34 mouse cellular contexts compared by ENCODE assay signal in genomic region chr11:109703845-109704244, GRCm38 (mm10). TPM values are rescaled to one million over a fixed set of nuclear protein-coding genes. Genes with fewer than 3 reads are reported as not detected.
DNase-seq lines count a peak whose midpoint lies in the region; ATAC-seq and TF ChIP-seq lines count a peak whose summit lies in the region.
"Had no signal": no experiment of that assay in that cellular context is flagged by ENCODE, and none has a peak within 500 bp of the region (broad histone marks: within the 10 kb centered on the region; RNA-seq: fewer than 3 reads in every experiment).

No protein-coding gene starts in this region.

- peak; percentile 18 for DNase-seq in kidney, adult 9 months
- no peak for DNase-seq in kidney, adult 8-10 months
- DNase-seq in liver, adult 2 months (ENCODE audit: extremely low read depth, low read depth, low spot score): no peak
- no peak for DNase-seq in liver
- DNase-seq in Muller cell, postnatal 12 days (ENCODE audit: inconsistent ontology term): peak; percentile 15
- DNase-seq: adrenal gland, postnatal 10 days; B cell, adult 2 months; cerebellum, adult 11-12 months; cerebellum, adult 9-11 months; gastrocnemius, adult 2 months; gastrocnemius, postnatal 36 days; heart, postnatal 10 days; liver, embryonic 13.5 days; lung, adult 2 months; lung, postnatal 14 days; right cerebral cortex, adult 18-20 months; spleen, adult 18-20 months; thymus, postnatal 14 days had no signal

- no peaks in the 10 kb centered on the region for H3K9me3 ChIP-seq in embryonic facial prominence, embryonic 15.5 days (replicated peaks)
- H3K9me3 ChIP-seq: forebrain, embryonic 15.5 days; heart, embryonic 13.5 days; limb, embryonic 12.5 days; liver, embryonic 13.5 days; midbrain, embryonic 10.5 days; neural tube, embryonic 12.5 days had no signal

- TF ChIP-seq CTCF in liver, adult 2 months (IDR thresholded peaks at IDR 0.05; ENCODE audit: low read depth, low read length): no peak

- H3K9ac ChIP-seq in liver, adult 2 months (ENCODE audit: low read depth, low read length): no peak overlapping the region
- H3K9ac ChIP-seq in embryonic facial prominence, embryonic 15.5 days: no peak overlapping the region
- H3K9ac ChIP-seq: forebrain, embryonic 15.5 days; heart, embryonic 13.5 days; hindbrain, embryonic 14.5 days; limb, embryonic 12.5 days; liver, embryonic 13.5 days; neural tube, embryonic 12.5 days had no signal

- no peak overlapping the region for H3K4me2 ChIP-seq in embryonic facial prominence, embryonic 15.5 days (replicated peaks)
- H3K4me2 ChIP-seq: forebrain, embryonic 15.5 days; heart, embryonic 13.5 days; hindbrain, embryonic 14.5 days; limb, embryonic 12.5 days; liver, embryonic 13.5 days; neural tube, embryonic 12.5 days had no signal

- no peak for ATAC-seq in embryonic facial prominence, embryonic 15.5 days (ENCODE audit: insufficient number of reproducible peaks, low FRiP score, low TSS enrichment, low read depth)
- ATAC-seq in cerebellum, adult (ENCODE audit: insufficient number of reproducible peaks, low FRiP score, low TSS enrichment): no peak
- ATAC-seq: forebrain, embryonic 15.5 days; intestine, postnatal 0 days had no signal

- H3K4me1 ChIP-seq in liver, adult 2 months (ENCODE audit: control insufficient read depth, insufficient read depth, low read length): peaks cover 39% of the 10 kb centered on the region
- H3K4me1 ChIP-seq in embryonic facial prominence, embryonic 15.5 days: peaks cover 6% of the 10 kb centered on the region
- H3K4me1 ChIP-seq: neural tube, embryonic 12.5 days had no signal

- H3K27me3 ChIP-seq in liver, adult 2 months (ENCODE audit: control insufficient read depth, insufficient read depth, low read length): no peaks in the 10 kb centered on the region
- H3K27me3 ChIP-seq in embryonic facial prominence, embryonic 15.5 days: no peaks in the 10 kb centered on the region
- H3K27me3 ChIP-seq: forebrain, embryonic 15.5 days; heart, embryonic 13.5 days; limb, embryonic 12.5 days; liver, embryonic 13.5 days; neural tube, embryonic 12.5 days; Patski had no signal

- no peaks in the 10 kb centered on the region for H3K36me3 ChIP-seq in liver, adult 2 months (ENCODE audit: control insufficient read depth, insufficient read depth, low read length)
- no peaks in the 10 kb centered on the region for H3K36me3 ChIP-seq in embryonic facial prominence, embryonic 15.5 days
- H3K36me3 ChIP-seq: forebrain, embryonic 15.5 days; G1E; heart, embryonic 13.5 days; limb, embryonic 12.5 days; liver, embryonic 13.5 days; midbrain, embryonic 10.5 days; neural tube, embryonic 12.5 days had no signal

- peaks cover 18% of the 10 kb centered on the region; the same call in 1 of the 2 replicates for H3K79me2 ChIP-seq in liver, adult 2 months (ENCODE audit: control insufficient read depth, insufficient read depth, low read length)

- peak overlapping the region; percentile 78 for H3K27ac ChIP-seq in liver, adult 2 months (replicated peaks; ENCODE audit: insufficient read depth, low read depth, low read length)
- H3K27ac ChIP-seq in embryonic facial prominence, embryonic 15.5 days (replicated peaks): 0 out of 2 replicates have a peak overlapping the region, but pooled peaks have one; percentile 18
- H3K27ac ChIP-seq: forebrain, embryonic 15.5 days; gastrocnemius, adult 2 months; heart, embryonic 13.5 days; hindbrain, embryonic 14.5 days; left cerebral cortex, adult 2 months; limb, embryonic 12.5 days; midbrain, embryonic 10.5 days; neural tube, embryonic 12.5 days had no signal

- H3K4me3 ChIP-seq in liver, adult 2 months (ENCODE audit: insufficient read depth, low read depth, low read length): no peak overlapping the region
- H3K4me3 ChIP-seq in embryonic facial prominence, embryonic 15.5 days (replicated peaks): no peak overlapping the region
- H3K4me3 ChIP-seq: forebrain, embryonic 15.5 days; gastrocnemius, adult 2 months; heart, embryonic 13.5 days; left cerebral cortex, adult 2 months; limb, embryonic 12.5 days; liver, embryonic 13.5 days; midbrain, embryonic 10.5 days; myocyte; neural tube, embryonic 12.5 days had no signal

- 67% methylated on average over 9 of the region's 9 CpGs for WGBS in liver, adult 2 months
- WGBS in embryonic facial prominence, embryonic 15.5 days: 60% methylated on average over 9 of the region's 9 CpGs

- no peak for TF ChIP-seq POLR2A in liver, adult 2 months (IDR thresholded peaks at IDR 0.05; ENCODE audit: extremely low read depth, insufficient read depth, low read length)

RNA-seq across cellular contexts. Expression of gene Fam20a, which starts 18.2 kb away (rescaled TPM):
- total RNA-seq in liver, adult 2 months (2014; rRNA removed): 6.9 and 13.2 TPM in 2 replicates
- 30.6 and 34.8 TPM in 2 replicates for polyA plus RNA-seq in liver, adult 2 months (2012; rRNA removed)
- polyA plus RNA-seq in embryonic facial prominence, embryonic 15.5 days (2015; fragmentation: Nextera tagmentation; extraction: Ambion mirVana): 6.8 and 7.6 TPM in 2 replicates
- total RNA-seq: common myeloid progenitor, adult 5-6 weeks; hematopoietic stem cell, adult 5-6 weeks; megakaryocyte progenitor cell, adult 5-6 weeks had no signal
- polyA plus RNA-seq: G1E had no signal

RNA-seq across cellular contexts. Expression of gene Prkar1a, which starts 54.6 kb away (rescaled TPM):
- 47.2 and 56.4 TPM in 2 replicates for total RNA-seq in liver, adult 2 months (2014; rRNA removed)
- 51.1 and 59.9 TPM in 2 replicates for polyA plus RNA-seq in liver, adult 2 months (2012; rRNA removed)
- polyA plus RNA-seq in embryonic facial prominence, embryonic 15.5 days (2015; fragmentation: Nextera tagmentation; extraction: Ambion mirVana): 330 and 347 TPM in 2 replicates

Comparison
In these comparisons a context has a peak if more than half of its experiments do, and no peak if none do; other contexts are left out.
1. DNase-seq: peak in kidney, adult 9 months (single experiment) and Muller cell, postnatal 12 days (single experiment); none in kidney, adult 8-10 months (0 of 2), liver, adult 2 months (single experiment) and liver (single experiment).